Mouse (Mus musculus) embryonic facial prominence, embryonic 14.5 days (tissue): Measurements from ENCODE around the gene Anapc7. TPM values are rescaled to one million over a fixed set of nuclear protein-coding genes. Genes with fewer than 3 reads are reported as not detected.

ENCODE experiments used
- polyA plus RNA-seq: library from polyadenylated mRNA; unstranded; fragments of >200 nt; fragmentation: Nextera tagmentation; extraction: Ambion mirVana; gene quantifications from 2 replicates; pipeline ENCODE4 v1.2.1, GENCODE M21; 2014

Anapc7 gene
- polyA plus RNA-seq, 1 experiment from 2014 or later, result 23.1 TPM

Other genes starting within 250 kb of the Anapc7 start
- 7.9 and 12.3 TPM in 2 replicates for gene Hvcn1, start 214.9 kb upstream of the Anapc7 start, polyA plus RNA-seq
- 5.1 and 7.3 TPM in 2 replicates for gene Tctn1, start 157.2 kb upstream of the Anapc7 start, polyA plus RNA-seq
- 7.9 and 8.1 TPM in 2 replicates for gene Pptc7, start 137.3 kb upstream of the Anapc7 start, polyA plus RNA-seq
- 8.0 and 9.8 TPM in 2 replicates for gene Rad9b, start 67.5 kb upstream of the Anapc7 start, polyA plus RNA-seq
- gene Vps29, start 67.3 kb upstream of the Anapc7 start, polyA plus RNA-seq, result 211 and 218 TPM in 2 replicates
- 62.1 and 64.7 TPM in 2 replicates for gene Gpn3, start 49.8 kb upstream of the Anapc7 start, polyA plus RNA-seq
- gene Fam216a, start 49.3 kb upstream of the Anapc7 start, polyA plus RNA-seq, result 73.9 and 77.3 TPM in 2 replicates
- gene Arpc3, start 29.8 kb upstream of the Anapc7 start, polyA plus RNA-seq, result 50.3 and 51.8 TPM in 2 replicates
- 47.6 and 52.6 TPM in 2 replicates for gene Atp2a2, start 80.5 kb downstream of the Anapc7 start, polyA plus RNA-seq
- gene Ift81, start 192.8 kb downstream of the Anapc7 start, polyA plus RNA-seq, result 36.7 and 38.7 TPM in 2 replicates
- gene P2rx7, start 222.2 kb downstream of the Anapc7 start, polyA plus RNA-seq, result 2.1 and 2.3 TPM in 2 replicates